Mouse (Mus musculus) adrenal gland, adult 8-10 months (tissue): ENCODE results near the gene Wwox. TPM values are rescaled to one million over a fixed set of nuclear protein-coding genes. Genes with fewer than 3 reads are reported as not detected.

Source experiments
- DNase-seq: peaks from one replicate; pipeline ENCODE4 v3.0.0; 2022
- total RNA-seq, 4 experiments: library from RNA; stranded (reverse); gene quantifications; 2 replicates each; pipeline ENCODE4 v1.2.4; 2022

The Wwox gene
- total RNA-seq, 4 experiments from 2014 or later = 26.4 to 56.6 (median 35.7) TPM

DNA sequence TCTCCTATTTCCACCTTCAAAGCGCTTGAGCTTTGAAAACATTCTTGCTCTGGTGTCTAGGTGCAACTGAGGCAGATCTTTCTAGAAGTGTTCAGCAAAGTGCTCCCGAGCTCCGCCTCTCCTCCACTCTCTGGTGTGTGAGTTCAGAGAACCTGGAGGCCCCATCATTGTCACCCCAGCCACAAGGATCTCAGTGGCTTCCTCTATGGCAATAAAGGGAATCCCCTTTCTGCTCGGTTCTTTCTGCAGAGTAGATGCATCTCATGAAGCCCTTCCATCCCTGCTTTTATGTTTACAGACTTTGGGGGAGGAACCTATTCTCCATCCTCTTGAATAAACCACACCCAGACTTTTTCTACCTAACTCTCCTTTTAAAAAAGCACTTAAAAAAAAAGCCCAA lies 749.0 kb downstream of the Wwox start:
- DNase-seq = no peak

DNA sequence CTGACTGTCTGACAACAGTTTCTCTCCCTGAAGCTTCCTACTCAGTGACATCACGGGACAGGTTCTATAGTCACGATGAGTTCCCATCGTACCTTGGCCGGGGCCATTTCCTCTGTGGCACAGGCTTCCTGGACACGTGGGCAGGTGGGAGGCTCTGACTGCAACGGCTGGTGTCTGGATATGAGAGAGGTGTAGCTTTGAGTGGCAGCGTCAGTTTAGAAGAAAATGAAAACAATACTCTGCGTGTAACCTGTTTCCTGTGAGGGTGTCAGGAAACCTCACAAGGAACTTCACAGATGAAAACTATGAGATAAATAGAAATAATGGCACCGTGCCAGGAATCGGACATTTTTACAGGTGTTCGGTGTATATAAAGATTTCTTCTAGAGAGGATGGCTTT lies 750.4 kb downstream of the Wwox start:
- DNase-seq = no peak

DNA sequence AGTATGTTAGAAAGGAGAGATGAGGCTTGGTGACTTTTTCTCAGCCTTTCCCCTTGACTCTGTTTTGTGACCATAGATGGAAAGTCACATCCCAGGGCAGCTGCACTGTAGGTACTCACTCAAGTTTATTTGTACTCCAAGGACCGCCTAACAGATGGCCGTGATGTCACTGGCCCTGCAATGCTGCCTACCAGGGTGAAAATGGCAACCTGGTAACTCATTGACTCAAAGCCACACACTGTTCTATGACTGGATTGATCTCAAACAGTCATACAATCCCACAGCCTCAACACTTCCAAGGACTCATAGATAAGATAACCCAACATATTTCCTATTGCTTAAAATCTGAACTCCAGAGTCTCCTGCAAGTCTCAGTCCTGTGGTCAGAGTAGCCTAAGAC lies 754.3 kb downstream of the Wwox start:
- DNase-seq = no peak

DNA sequence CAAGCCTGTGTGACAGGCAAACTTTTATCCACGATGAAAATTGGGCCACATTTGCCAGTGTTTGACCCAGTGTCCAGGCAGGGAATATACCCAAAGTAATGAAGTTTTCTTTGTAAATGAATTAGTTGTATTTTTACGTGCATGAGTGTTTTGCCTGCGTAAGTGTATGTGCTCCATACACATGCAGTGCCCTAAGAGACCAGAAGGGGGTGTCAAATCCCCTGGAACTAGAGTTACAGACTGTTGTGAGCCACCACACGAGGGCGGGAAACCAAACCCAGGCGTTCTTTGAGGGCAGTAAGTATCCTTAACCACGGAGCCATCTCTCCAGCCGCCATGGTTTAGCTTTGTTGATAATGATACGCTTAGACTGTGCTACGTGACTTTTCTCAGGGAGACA lies 755.9 kb downstream of the Wwox start:
- DNase-seq = no peak

- DNase-seq = peak; percentile 28
Observed at GRCm38 (mm10) chr8:115196859-115197258, 757.4 kb downstream of the Wwox start.

DNA sequence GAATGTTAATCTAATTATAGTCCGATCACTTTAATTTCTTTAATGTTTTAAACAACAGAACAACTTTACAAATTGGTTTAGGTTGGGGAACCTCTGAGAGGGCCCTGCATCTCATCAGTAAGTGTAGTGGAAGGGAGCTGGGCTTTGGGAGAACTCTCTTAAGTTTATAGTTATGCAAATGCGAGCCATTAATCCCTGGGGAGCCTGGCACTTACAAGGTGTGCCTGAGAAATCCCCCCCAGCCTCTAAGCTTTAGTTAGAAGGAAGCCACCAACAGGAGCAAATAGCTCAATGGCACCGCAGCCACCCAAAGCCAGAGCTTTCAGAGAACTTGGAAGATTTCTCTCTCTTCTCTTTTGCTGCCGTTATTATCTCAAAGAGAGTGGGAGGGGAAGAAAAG lies 759.7 kb downstream of the Wwox start:
- no peak for DNase-seq

GRCm38 (mm10) chr8:115199616-115200150 lies 760.2 kb downstream of the Wwox start:
- no peak for DNase-seq

GRCm38 (mm10) chr8:115201726-115202125 lies 762.3 kb downstream of the Wwox start:
- no peak for DNase-seq

- DNase-seq = no peak
Observed at GRCm38 (mm10) chr8:115207480-115207879, 768.0 kb downstream of the Wwox start.

- DNase-seq = no peak
Observed at GRCm38 (mm10) chr8:115208415-115209192, 769.1 kb downstream of the Wwox start.

DNA sequence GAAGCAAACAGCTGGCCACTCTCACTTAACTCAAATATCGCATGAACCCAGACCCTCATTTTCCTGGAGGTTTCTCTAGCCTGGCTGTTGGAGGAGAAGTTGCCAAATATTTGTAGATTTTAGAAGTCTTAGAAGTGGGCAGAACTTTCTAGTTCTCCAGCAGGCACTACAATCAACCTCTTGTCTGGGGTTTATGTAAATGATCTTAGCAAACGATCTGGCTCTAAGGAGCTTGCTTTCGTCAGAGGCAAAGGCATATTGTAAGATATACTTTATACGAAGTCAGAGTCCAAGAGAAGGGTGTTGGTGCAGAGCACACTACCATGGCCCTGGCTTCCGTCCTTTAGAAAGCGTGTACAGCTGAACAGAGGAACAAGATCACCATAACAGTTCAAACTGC lies 770.6 kb downstream of the Wwox start:
- DNase-seq = no peak

DNA sequence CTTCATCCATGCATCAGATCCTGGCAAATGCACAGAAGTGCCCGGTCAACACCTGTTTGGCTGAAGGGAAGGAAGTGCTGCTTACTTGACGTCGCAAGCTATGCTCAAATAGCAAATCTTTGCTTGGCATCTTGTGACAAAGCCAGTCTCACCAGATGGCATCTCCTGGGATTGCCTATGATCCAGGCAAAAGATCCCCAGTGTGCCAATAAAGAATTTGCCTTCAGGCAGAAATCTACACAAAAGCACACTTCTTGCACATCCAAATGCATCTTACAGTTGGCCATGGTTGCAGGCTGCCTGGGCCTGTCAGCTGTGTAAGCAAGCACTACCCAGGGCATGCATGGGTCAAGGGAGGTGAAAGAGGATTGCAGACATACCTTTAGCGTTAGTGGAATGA lies 773.7 kb downstream of the Wwox start:
- DNase-seq = no peak

DNA sequence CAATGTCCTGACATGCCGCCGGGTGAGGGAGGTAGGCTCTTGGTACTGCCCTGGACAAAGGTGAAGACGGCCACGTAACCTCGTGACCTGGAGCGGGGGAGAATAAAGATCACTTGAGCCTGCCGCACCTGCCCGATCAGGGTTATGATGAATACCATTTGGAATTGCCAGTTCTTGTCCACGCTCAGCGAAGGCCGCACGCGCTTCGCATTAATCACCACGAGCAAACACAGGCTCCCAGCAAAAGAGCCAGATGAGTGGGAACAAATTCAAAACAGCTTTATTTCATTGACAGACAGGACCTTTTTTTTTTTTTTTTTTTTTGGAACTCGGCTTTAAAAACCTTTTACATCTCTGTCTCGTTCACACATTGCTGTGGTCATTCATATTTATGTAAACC lies 775.4 kb downstream of the Wwox start:
- no peak for DNase-seq

- no peak for DNase-seq
Observed at GRCm38 (mm10) chr8:115216801-115217200, 777.3 kb downstream of the Wwox start.

GRCm38 (mm10) chr8:115222545-115222944 lies 783.1 kb downstream of the Wwox start:
- no peak for DNase-seq

DNA sequence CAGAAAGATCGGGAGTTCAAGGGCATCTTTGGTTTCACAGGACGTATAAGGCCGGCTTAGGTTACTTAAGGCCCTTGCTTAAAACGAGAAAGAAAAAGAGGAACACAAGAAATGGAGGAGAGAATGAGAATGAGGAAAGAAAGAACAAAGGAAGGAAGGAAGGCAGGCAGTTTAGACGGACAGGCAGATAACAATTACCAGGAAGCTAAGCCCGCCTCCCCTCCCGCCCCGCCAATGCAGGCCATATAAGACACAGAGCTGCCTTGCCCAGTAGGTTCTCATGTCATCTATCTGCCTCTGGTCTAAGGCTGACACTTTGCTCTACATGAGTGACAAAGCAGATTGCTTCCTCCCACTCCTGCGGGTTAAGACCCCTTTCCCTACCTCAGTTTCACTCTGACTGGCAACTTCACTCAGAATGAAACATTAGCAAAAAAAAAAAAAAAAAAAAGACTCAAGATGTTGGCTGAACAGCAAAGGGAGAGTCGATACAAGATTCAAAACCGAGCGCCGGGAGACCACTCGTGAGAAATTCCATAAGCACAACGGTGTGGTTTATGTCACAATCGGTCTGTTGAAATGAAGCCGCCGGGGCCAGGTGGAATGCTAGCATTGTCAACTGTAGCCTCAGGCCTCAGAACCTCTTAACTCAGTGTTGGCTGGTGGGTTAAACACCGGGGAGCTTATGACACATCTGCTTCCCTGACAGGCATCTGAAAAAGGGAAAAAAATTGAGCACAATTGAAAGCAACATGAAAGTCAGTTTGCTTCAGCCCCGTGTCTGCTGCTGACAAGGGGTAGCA lies 787.5 kb downstream of the Wwox start:
- DNase-seq = no peak

DNA sequence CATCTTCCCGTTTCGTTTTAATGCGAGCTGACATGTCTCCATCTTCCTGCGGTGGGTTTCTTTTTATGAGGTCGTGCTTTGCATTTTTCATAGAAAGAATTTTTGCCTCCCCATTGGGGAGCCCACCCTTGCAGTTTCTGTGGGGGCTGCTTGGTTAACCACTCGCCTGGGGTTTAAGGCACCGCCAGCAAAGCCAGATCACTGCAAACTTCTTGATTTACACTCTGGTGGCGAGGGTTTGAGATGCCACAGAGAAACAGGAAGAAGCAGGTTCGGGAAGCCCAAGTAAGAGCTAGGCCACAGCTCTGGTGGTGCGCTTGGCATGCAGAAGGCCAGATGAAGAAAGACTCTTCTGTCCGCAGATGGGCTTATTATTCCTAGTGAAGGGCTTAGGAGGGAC lies 789.4 kb downstream of the Wwox start:
- no peak for DNase-seq

DNA sequence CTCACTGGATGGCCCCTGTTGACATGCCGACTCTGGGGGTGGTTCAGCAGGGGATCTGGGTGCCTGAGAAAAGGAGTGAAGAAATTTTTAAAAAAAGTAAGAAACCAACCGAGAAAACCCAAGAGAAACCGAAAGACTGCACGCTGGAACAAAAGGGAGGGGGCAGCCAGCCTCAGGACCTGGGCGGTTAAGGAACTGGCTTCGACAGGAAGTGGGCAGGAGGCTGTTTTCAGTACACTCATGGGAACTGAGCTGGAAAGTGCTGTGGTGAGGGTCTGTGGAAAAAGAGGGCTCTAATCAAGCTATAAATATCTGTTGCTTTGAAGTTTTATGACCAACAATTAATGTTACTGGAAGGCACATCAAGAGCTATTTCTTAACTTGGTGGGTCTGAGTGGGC lies 794.6 kb downstream of the Wwox start:
- no peak for DNase-seq

GRCm38 (mm10) chr8:115237596-115237995 lies 798.1 kb downstream of the Wwox start:
- no peak for DNase-seq

GRCm38 (mm10) chr8:115243465-115244027 lies 804.1 kb downstream of the Wwox start:
- no peak for DNase-seq

DNA sequence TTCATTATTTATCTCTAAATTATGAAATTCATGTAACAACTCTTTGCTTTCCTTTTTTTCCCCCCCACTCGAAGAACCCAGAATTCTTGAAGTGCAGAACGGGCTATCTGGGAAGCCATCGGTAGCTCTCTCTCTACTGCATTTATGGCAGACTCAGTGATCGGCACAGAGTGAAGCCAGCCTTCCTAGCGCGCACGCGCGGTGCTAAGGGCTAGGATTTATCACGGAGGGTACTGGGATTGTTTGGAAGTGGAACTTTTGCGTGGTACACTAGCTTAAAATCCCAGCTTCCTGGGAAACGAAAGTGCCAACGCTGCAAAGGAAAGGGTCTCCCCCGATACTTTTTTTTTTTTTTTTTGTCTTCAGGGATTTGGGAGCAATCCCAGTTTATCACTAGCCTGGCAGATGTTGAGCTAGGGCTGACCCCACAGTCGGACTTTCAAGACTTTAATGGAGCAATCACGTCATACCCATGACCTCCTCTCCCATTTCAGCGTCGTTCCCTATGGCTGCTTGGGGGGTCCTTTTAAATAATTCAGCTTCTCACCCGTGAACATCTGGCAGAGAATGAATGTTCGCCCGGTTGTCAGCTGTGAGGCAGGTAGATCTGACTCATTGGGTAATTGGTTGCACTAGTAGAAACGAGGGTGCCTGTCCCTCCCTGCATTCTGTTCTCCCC lies 810.4 kb downstream of the Wwox start:
- peak; percentile 18 for DNase-seq

GRCm38 (mm10) chr8:115255550-115255949 lies 816.1 kb downstream of the Wwox start:
- no peak for DNase-seq

- DNase-seq = no peak
Observed at GRCm38 (mm10) chr8:115257417-115257816, 818.0 kb downstream of the Wwox start.
